Mouse (Mus musculus) T-helper 1 cell (primary cell): Measurements from ENCODE around the gene Pacs2.

Source experiments
- in situ Hi-C: fragments of 300-600 bp; cut with MboI, MseI; formaldehyde crosslinking; loops from one replicate; pipeline ENCODE4 v1.15.1; 2025; ENCODE audit warnings: high pct_unique_total_duplicates

Pacs2 gene

GRCm38 (mm10) chr12:113089107-113089506, 74.8 kb downstream of the Pacs2 start:
- in situ Hi-C loops = no loop called here

GRCm38 (mm10) chr12:113090053-113090452, 75.7 kb downstream of the Pacs2 start:
- in situ Hi-C loops = no loop called here

- in situ Hi-C loops = no loop called here
Measured at GRCm38 (mm10) chr12:113097040-113097439, 82.7 kb downstream of the Pacs2 start.

GRCm38 (mm10) chr12:113097749-113098281, 83.5 kb downstream of the Pacs2 start, which contains the start of gene Mta1:
Mta1 (plus strand) TSS chr12:113098278.
- in situ Hi-C loops = no loop called here

GRCm38 (mm10) chr12:113098530-113099151, 84.3 kb downstream of the Pacs2 start:
- in situ Hi-C loops = no loop called here

GRCm38 (mm10) chr12:113099470-113100237, 85.3 kb downstream of the Pacs2 start:
- in situ Hi-C loops = no loop called here

- in situ Hi-C loops = no loop called here
Measured at GRCm38 (mm10) chr12:113100448-113101076, 86.3 kb downstream of the Pacs2 start.

- in situ Hi-C loops = no loop called here
Measured at GRCm38 (mm10) chr12:113101251-113101960, 87.1 kb downstream of the Pacs2 start.

GRCm38 (mm10) chr12:113102461-113102860, 88.2 kb downstream of the Pacs2 start:
- in situ Hi-C loops = no loop called here

- in situ Hi-C loops = no loop called here
Measured at GRCm38 (mm10) chr12:113103846-113104451, 89.6 kb downstream of the Pacs2 start.

- in situ Hi-C loops = no loop called here
Measured at GRCm38 (mm10) chr12:113106386-113106785, 92.1 kb downstream of the Pacs2 start.

- in situ Hi-C loops = no loop called here
Measured at GRCm38 (mm10) chr12:113107431-113108124, 93.3 kb downstream of the Pacs2 start.

GRCm38 (mm10) chr12:113108528-113109283, 94.4 kb downstream of the Pacs2 start:
- in situ Hi-C loops = no loop called here

GRCm38 (mm10) chr12:113109801-113110200, 95.5 kb downstream of the Pacs2 start:
- in situ Hi-C loops = no loop called here

GRCm38 (mm10) chr12:113114141-113114540, 99.8 kb downstream of the Pacs2 start:
- in situ Hi-C loops = no loop called here

- in situ Hi-C loops = no loop called here
Measured at GRCm38 (mm10) chr12:113114856-113115538, 100.7 kb downstream of the Pacs2 start.

- in situ Hi-C loops = no loop called here
Measured at GRCm38 (mm10) chr12:113119516-113120410, 105.5 kb downstream of the Pacs2 start.
